Mouse (Mus musculus): ENCODE measurements around the gene Cirbp. TPM values are rescaled to one million over a fixed set of nuclear protein-coding genes. Genes with fewer than 3 reads are reported as not detected.

Cirbp gene
- total and polyA plus RNA-seq, 2 experiments from 2014 or later: 121 to 330 TPM

- H3K27ac ChIP-seq (ENCODE audit: low read depth): peak overlapping the region; percentile 95
- H3K4me1 ChIP-seq (ENCODE audit: control insufficient read depth, insufficient read depth): peaks cover 60% of the 10 kb centered on the region
- ATAC-seq (ENCODE audit: insufficient read depth, low read depth): no peak
- no peak for DNase-seq (ENCODE audit: low spot score)
- H3K9ac ChIP-seq (replicated peaks; ENCODE audit: low read depth, low read length): no peak overlapping the region
- TF ChIP-seq CTCF (IDR thresholded peaks at IDR 0.05; ENCODE audit: low read depth) (no peak), EP300 (IDR thresholded peaks at IDR 0.05; ENCODE audit: low read depth) (no peak)
- peaks cover 55% of the 10 kb centered on the region for H3K36me3 ChIP-seq (replicated peaks; ENCODE audit: control insufficient read depth, insufficient read depth, low read length)
- no peak overlapping the region for H3K4me3 ChIP-seq (ENCODE audit: low read depth, low read length)
- H3K27me3 ChIP-seq (ENCODE audit: control insufficient read depth, insufficient read depth, low read length): no peaks in the 10 kb centered on the region
- WGBS: 46% methylated on average over 15 of the region's 15 CpGs
- H3K9me3 ChIP-seq (replicated peaks; ENCODE audit: control insufficient read depth, low read length): no peaks in the 10 kb centered on the region
- peak overlapping the region; percentile 8; the same call in 1 of the 2 replicates for H3K4me2 ChIP-seq (ENCODE audit: low read depth, low read length)
Observed at GRCm38 (mm10) chr10:80157141-80157929, 8.4 kb upstream of the Cirbp start.

- ATAC-seq (ENCODE audit: insufficient read depth, low read depth) (peak; percentile 2), DNase-seq (ENCODE audit: low spot score) (peak; percentile 71)
- TF ChIP-seq EP300 (IDR thresholded peaks at IDR 0.05; ENCODE audit: low read depth): peak; percentile 25; the same call in 1 of the 2 replicates
- TF ChIP-seq CTCF (IDR thresholded peaks at IDR 0.05; ENCODE audit: low read depth): no peak
- 13% methylated on average over 18 of the region's 18 CpGs for whole genome bisulfite sequencing
- Histone ChIP-seq H3K4me1 (ENCODE audit: control insufficient read depth, insufficient read depth) (peaks cover 50% of the 10 kb centered on the region), H3K27me3 (ENCODE audit: control insufficient read depth, insufficient read depth, low read length) (no peaks in the 10 kb centered on the region), H3K9ac (replicated peaks; ENCODE audit: low read depth, low read length) (no peak overlapping the region), H3K27ac (ENCODE audit: low read depth) (peak overlapping the region; percentile 95), H3K36me3 (replicated peaks; ENCODE audit: control insufficient read depth, insufficient read depth, low read length) (peaks cover 44% of the 10 kb centered on the region), H3K4me2 (ENCODE audit: low read depth, low read length) (peak overlapping the region; percentile 65), H3K4me3 (ENCODE audit: low read depth, low read length) (no peak overlapping the region), H3K9me3 (replicated peaks; ENCODE audit: control insufficient read depth, low read length) (no peaks in the 10 kb centered on the region)
Observed at GRCm38 (mm10) chr10:80158307-80158986, 7.3 kb upstream of the Cirbp start.

- no peak; the same call in 1 of the 2 replicates for ATAC-seq (ENCODE audit: insufficient read depth, low read depth)
- Histone ChIP-seq H3K9me3 (replicated peaks; ENCODE audit: control insufficient read depth, low read length) (no peaks in the 10 kb centered on the region), H3K4me3 (ENCODE audit: low read depth, low read length) (peak overlapping the region; percentile 37), H3K9ac (replicated peaks; ENCODE audit: low read depth, low read length) (no peak overlapping the region), H3K36me3 (replicated peaks; ENCODE audit: control insufficient read depth, insufficient read depth, low read length) (peaks cover 37% of the 10 kb centered on the region), H3K4me2 (ENCODE audit: low read depth, low read length) (peak overlapping the region; percentile 65), H3K4me1 (ENCODE audit: control insufficient read depth, insufficient read depth) (peaks cover 53% of the 10 kb centered on the region), H3K27ac (ENCODE audit: low read depth) (peak overlapping the region; percentile 95), H3K27me3 (ENCODE audit: control insufficient read depth, insufficient read depth, low read length) (no peaks in the 10 kb centered on the region)
- 6% methylated on average over 12 of the region's 12 CpGs for WGBS
- DNase-seq (ENCODE audit: low spot score): peak; percentile 38
- TF ChIP-seq EP300 (IDR thresholded peaks at IDR 0.05; ENCODE audit: low read depth) (no peak), CTCF (IDR thresholded peaks at IDR 0.05; ENCODE audit: low read depth) (no peak)
Observed at GRCm38 (mm10) chr10:80159021-80159560, 6.7 kb upstream of the Cirbp start.

- Histone ChIP-seq H3K4me3 (ENCODE audit: low read depth, low read length) (peak overlapping the region; percentile 37), H3K27me3 (ENCODE audit: control insufficient read depth, insufficient read depth, low read length) (no peaks in the 10 kb centered on the region), H3K36me3 (replicated peaks; ENCODE audit: control insufficient read depth, insufficient read depth, low read length) (peaks cover 30% of the 10 kb centered on the region), H3K4me2 (ENCODE audit: low read depth, low read length) (peak overlapping the region; percentile 65), H3K27ac (ENCODE audit: low read depth) (peak overlapping the region; percentile 95), H3K4me1 (ENCODE audit: control insufficient read depth, insufficient read depth) (peaks cover 59% of the 10 kb centered on the region), H3K9me3 (replicated peaks; ENCODE audit: control insufficient read depth, low read length) (no peaks in the 10 kb centered on the region), H3K9ac (replicated peaks; ENCODE audit: low read depth, low read length) (no peak overlapping the region)
- under 1% methylated on average over 54 of the region's 55 CpGs for WGBS
- no peak for TF ChIP-seq CTCF (IDR thresholded peaks at IDR 0.05; ENCODE audit: low read depth)
- peak; percentile 24 for TF ChIP-seq EP300 (IDR thresholded peaks at IDR 0.05; ENCODE audit: low read depth)
- DNase-seq (ENCODE audit: low spot score) (peak; percentile 99), ATAC-seq (ENCODE audit: insufficient read depth, low read depth) (peak; percentile 82)
Observed at GRCm38 (mm10) chr10:80159561-80160454, 6.0 kb upstream of the Cirbp start.

All from heart, postnatal 0 days (tissue).